Mouse (Mus musculus) C2C12 (cell line): ENCODE measurements around the gene Pspn.

Experiments
- CTCF ChIP-seq: IDR thresholded peaks from one replicate; pipeline ENCODE4 v1.5.1; 2011; ENCODE audit not compliant: control insufficient read depth, insufficient read depth, insufficient read length
- MYOG ChIP-seq: IDR thresholded peaks from one replicate; pipeline ENCODE4 v1.6.1; 2011; ENCODE audit not compliant: control insufficient read depth, insufficient read length; ENCODE audit errors: extremely low read depth

DNA sequence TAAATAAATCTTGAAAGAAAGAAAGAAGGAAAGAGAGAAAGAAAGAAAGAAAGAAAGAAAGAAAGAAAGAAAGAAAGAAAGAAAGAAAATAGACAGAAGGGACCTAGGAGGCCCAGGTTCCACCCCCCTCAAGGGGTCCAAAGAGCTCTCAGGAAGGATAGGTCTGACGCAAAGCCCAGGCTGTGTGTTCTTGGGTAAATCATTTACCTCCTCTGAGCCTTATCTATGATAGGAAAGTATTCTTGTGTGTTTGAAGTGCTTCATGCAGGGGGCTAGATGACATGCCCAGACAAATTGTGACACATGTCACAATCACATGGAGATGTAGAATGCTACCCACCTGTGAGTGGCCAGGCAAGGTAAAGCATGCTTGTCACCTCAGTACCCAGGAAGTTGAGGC lies 47.2 kb downstream of the Pspn start:
- TF ChIP-seq CTCF: no peak
- no peak for TF ChIP-seq MYOG
